Mouse (Mus musculus): ENCODE results near the gene Slc23a3.

Slc23a3 gene

DNA sequence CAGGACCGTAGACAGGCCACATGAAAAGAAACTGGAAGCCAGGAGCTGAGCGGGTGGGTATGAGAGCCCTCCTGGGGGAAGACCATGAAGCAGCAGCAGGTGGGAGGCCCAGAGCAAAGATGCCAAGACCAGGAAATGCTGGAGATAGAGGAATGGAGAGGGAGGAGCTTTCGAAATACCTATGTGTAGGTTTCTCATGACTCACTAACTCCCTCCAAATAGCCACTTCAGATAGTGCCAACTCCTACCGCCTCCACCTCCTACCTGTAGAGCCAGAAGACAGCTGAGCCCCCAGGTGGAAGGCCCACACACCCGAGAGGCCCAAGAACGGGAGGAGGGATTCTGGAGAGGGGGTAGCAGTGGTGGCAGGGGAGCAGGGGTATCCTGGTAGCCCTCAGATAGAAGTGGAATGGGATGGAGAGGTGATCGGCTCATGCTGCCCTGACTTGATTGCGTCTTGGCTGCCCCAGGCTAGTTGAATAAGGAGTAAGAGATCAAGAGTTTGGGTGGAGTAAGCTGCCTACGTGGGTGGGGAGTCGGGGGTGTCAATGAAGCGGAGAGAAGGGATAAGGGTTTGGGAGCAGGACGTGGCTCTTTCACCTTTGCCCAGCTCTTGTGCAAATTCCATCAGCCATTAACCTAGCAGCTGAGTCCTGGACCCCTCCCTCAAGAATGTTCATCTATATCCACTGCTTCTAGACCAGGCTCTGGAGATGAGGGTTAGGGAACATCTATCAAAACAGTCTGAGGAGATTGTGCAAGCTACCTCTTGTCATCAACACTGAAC lies at the start of gene Slc23a3:
Gene Slc23a3, minus strand, starts transcription at position 470 of the 787 bp plus-strand sequence.
- peak; percentile 67 to 83 for DNase-seq

- no peak for DNase-seq
Measured at GRCm38 (mm10) chr1:75182160-75182559, 48.5 kb upstream of the Slc23a3 start.

DNA sequence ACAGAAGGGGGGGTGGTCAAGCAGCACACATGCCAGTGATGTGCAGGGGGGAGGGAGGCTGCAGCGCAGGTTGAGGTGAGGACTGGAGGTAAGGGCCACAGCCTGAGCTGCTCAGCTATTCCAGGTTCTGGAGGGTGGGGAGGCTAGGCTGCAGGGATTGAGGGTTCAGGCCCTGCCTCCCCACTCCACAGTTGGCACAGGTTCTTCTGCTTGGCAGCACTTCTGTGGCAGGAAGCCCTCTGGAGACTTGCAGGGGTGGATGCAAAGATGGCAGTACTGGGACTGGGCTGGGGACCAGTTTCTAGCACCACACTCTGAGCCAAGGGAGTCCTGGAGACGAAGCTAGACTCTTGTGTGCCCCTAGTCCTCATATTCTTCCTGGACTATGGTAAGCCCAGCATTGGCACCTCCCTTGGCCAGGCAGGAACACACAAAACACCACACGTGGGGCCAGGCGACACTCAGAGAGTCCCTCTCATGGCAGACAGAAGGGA lies 47.7 kb upstream of the Slc23a3 start:
- DNase-seq = no peak

GRCm38 (mm10) chr1:75180741-75181140 lies 47.1 kb upstream of the Slc23a3 start:
- no peak for DNase-seq

DNA sequence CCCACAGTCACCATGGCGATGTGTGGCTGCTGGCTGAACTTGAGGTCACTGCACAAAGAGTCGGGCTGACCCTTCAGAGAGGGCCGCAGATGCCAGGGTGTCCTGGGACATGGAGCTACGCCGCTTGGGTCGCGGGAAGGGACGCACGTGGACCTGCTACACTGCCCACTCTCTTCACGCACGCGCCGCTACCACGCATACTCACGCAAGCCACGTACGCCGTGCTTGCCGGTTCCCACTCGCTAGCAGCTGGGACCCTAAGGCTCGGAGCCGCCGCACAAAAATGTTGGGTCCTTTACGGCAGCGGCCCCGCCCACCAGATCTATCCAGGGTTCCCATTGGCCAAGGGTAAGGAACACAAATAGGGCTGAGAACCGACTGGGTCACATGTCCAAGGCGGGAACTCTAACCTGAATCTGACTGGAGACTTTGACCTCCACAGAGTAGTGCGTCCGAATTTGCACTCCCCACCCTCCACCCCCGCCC lies 46.5 kb upstream of the Slc23a3 start, which contains the start of gene Abcb6:
Gene Abcb6, minus strand, starts transcription at position 288 of the 486 bp plus-strand sequence.
- DNase-seq = peak; percentile 95 to 96

GRCm38 (mm10) chr1:75179334-75180104 lies 45.8 kb upstream of the Slc23a3 start:
- DNase-seq = peak; percentile 68 to 77

- peak; percentile 98 to 99 for DNase-seq
Measured at GRCm38 (mm10) chr1:75168472-75169464, 35.1 kb upstream of the Slc23a3 start, which contains the start of gene Zfand2b. Gene Zfand2b (plus strand): TSS chr1:75168646.

DNA sequence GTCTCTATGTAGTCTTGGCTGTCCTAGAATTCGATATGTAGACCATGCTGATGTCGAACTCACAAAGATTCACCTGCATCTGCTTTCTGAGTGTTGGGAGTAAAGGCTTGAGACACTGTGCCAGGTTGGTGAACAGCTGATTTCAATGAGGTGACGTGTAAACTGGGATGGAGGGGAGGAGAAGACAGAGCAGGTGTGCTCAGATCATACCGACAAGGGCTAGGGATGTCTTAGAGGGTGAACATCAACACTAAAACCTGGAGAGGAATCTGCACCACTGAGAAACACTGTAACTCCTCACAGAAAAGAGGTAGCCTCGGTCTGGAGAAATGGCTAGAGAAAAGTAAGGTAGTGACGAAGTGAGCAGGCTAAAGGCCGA lies 34.4 kb upstream of the Slc23a3 start:
- DNase-seq = no peak

DNA sequence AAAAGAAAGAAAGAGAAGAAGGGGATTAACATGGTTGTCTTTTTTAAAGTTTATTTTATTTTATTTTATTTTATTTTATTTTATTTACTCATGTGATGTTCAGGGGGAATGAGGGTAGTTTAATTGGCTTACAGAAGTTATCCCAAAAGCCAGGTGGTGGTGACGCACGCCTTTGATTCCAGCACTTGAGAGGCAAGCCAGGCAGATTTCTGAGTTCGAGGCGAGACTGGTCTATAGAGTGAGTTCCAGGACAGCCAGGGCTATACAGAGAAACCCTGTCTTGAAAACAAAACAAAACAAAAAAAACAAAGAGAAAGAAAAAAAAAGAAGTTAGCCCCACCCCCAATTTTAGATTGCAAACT lies 26.5 kb upstream of the Slc23a3 start:
- DNase-seq = no peak

- no peak for DNase-seq
Measured at GRCm38 (mm10) chr1:75159540-75160255, 26.0 kb upstream of the Slc23a3 start.

DNA sequence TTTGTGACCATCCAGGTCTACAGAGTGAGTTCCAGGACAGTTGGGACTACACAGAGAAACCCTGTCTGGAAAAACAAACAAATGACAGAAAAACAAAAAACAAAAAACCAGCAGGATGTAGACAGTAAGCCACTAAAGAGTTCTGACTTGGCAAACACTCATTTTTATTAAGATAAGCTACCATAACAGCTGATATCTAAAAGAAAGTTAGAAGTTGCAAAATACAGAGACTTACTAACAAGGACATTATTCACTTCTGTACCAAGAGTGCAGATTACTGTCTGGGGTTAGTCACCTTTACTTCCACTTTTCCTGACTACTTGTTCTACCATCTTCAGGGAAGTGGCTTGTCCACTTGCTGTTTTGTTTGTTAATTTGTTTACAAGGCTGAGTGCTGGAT lies 25.3 kb upstream of the Slc23a3 start:
- DNase-seq = no peak

- DNase-seq = no peak
Measured at GRCm38 (mm10) chr1:75155837-75156236, 22.1 kb upstream of the Slc23a3 start.

DNA sequence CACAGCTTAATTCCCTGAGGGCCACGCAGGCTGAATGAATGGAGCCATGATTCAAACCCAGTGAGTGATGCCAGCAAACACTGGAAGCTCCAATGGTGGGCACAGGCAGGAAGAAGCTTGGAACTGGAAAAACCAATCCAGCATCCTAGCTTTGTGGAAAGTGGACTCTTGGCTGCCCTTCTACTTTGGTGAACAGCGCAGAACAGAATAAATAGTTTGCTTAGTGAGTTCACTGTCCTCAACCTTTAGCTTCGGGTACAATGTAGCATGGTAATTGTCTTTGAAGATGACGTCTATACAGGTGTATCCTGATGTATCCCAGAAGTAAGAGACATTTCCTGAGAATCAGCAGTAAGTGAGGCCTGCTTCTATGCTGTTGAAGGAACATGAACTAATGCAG lies 15.0 kb upstream of the Slc23a3 start:
- no peak for DNase-seq

GRCm38 (mm10) chr1:75147411-75148135 lies 13.9 kb upstream of the Slc23a3 start:
- peak; percentile 49 to 79 for DNase-seq

DNA sequence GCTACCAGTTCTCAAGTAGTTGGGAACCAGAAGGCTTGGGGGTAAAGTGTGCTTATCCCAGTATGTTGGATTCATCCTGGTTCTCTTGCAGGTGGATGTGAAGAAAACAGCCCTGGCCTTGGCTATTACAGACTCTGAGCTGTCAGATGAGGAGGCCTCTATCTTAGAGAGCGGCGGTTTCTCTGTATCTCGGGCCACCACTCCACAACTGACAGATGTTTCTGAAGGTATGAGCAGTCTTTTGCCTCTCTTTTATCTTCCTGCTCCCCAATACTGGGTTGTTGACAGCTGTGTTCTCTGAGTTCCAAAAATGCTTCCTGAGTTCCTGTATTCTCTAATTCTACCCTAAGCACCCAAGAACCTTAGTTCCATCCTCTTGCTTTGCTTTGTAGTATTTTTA lies 11.9 kb upstream of the Slc23a3 start:
- no peak for DNase-seq

DNA sequence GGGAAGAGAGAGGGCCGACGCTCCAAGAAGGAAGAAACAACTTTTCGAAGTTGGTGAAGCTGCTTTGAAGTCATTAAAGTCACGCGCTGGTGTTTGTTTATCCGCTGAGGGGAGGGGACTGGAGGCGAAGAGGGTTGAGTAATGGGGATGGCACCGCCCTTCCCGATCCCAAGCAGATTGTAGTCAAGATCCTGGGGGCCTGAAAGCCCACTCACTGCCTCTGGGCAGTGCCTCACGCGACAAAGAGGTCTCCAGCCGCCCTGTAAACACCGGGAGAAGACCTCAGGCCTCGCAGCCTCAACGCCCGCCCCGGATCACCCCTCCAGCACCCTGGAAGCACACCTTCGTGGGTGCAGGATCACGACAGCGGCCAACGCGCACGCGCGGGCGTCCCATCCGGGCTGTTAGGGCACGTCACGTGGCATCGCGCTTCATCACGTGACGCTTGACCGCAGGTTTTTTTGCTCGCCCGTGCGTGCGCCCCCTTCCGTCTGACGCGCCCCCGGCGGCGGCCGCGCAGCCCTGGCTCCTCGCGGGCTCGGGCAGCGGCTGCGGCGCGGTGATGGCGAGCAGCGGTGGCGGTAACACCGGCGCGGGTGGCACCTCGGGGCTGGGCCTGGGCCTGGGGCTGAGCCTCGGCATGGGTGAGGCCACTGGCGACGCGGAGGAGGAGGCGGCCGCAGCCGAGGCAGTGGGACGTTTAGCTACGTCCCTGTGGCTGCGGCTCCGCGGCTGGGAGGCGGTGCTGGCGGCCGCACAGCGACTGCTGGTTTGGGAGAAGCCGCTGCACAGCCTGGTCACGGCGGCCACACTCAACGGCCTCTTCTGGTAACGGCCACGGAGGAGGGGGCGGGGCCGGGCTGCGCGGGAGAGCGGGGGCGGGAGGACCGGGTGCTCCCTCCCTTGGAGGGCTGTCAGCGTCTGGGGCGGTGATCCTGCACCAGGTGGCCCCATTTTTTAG lies 8.9 kb upstream of the Slc23a3 start, which contains the start of the genes Cnppd1 and Retreg2:
Gene Cnppd1, minus strand, starts transcription at position 411 of the 961 bp plus-strand sequence.
Gene Retreg2, plus strand, starts transcription at position 478 of the 961 bp plus-strand sequence.
- DNase-seq = peak; percentile 97 to 98

GRCm38 (mm10) chr1:75141486-75142190 lies 7.9 kb upstream of the Slc23a3 start:
- peak; percentile 69 to 88 for DNase-seq

- DNase-seq = peak; percentile 38 to 65
Measured at GRCm38 (mm10) chr1:75140601-75141190, 7.0 kb upstream of the Slc23a3 start.
